Mouse (Mus musculus): ENCODE data around the gene Tmub2. TPM values are rescaled to one million over a fixed set of nuclear protein-coding genes. Genes with fewer than 3 reads are reported as not detected.

The Tmub2 gene
- polyA plus RNA-seq, 1 experiment from 2014 or later: 66.7 TPM

- peak overlapping the region; percentile 81 for H3K4me3 ChIP-seq (ENCODE audit: low read length)
- 23% methylated on average over 27 of the region's 27 CpGs for WGBS
- ATAC-seq (ENCODE audit: low FRiP score, low TSS enrichment): peak; percentile 29
- H3K36me3 ChIP-seq (ENCODE audit: insufficient read depth, low read length): peaks cover 13% of the 10 kb centered on the region
- H3K4me2 ChIP-seq (replicated peaks; ENCODE audit: low read depth, low read length): peak overlapping the region; percentile 70
- H3K9me3 ChIP-seq (ENCODE audit: low read length): no peaks in the 10 kb centered on the region
- H3K4me1 ChIP-seq (ENCODE audit: insufficient read depth, low read length): peaks cover 23% of the 10 kb centered on the region
- peak overlapping the region; percentile 99 for H3K27ac ChIP-seq (ENCODE audit: low read length)
- H3K9ac ChIP-seq (replicated peaks; ENCODE audit: low read length): peak overlapping the region; percentile 80
- H3K27me3 ChIP-seq (ENCODE audit: insufficient read depth, low read length): no peaks in the 10 kb centered on the region
Measured at GRCm38 (mm10) chr11:102297577-102298556, 13.1 kb downstream of the Tmub2 start.

- ATAC-seq (ENCODE audit: low FRiP score, low TSS enrichment): no peak
- no peaks in the 10 kb centered on the region for H3K36me3 ChIP-seq (ENCODE audit: insufficient read depth, low read length)
- H3K4me1 ChIP-seq (ENCODE audit: insufficient read depth, low read length): peaks cover 17% of the 10 kb centered on the region
- no peak overlapping the region for H3K9ac ChIP-seq (replicated peaks; ENCODE audit: low read length)
- WGBS: 11% methylated on average over 1 of the region's 1 CpGs
- no peaks in the 10 kb centered on the region for H3K27me3 ChIP-seq (ENCODE audit: insufficient read depth, low read length)
- H3K4me3 ChIP-seq (ENCODE audit: low read length): no peak overlapping the region
- H3K4me2 ChIP-seq (replicated peaks; ENCODE audit: low read depth, low read length): no peak overlapping the region
- H3K9me3 ChIP-seq (ENCODE audit: low read length): no peaks in the 10 kb centered on the region
- H3K27ac ChIP-seq (ENCODE audit: low read length): no peak overlapping the region
Measured at GRCm38 (mm10) chr11:102299839-102300238, 15.1 kb downstream of the Tmub2 start.

- H3K4me1 ChIP-seq (ENCODE audit: insufficient read depth, low read length): peaks cover 5% of the 10 kb centered on the region
- H3K4me3 ChIP-seq (ENCODE audit: low read length): no peak overlapping the region
- ATAC-seq (ENCODE audit: low FRiP score, low TSS enrichment): no peak
- no peak overlapping the region for H3K27ac ChIP-seq (ENCODE audit: low read length)
- H3K9me3 ChIP-seq (ENCODE audit: low read length): no peaks in the 10 kb centered on the region
- no peaks in the 10 kb centered on the region for H3K27me3 ChIP-seq (ENCODE audit: insufficient read depth, low read length)
- H3K36me3 ChIP-seq (ENCODE audit: insufficient read depth, low read length): peaks cover 27% of the 10 kb centered on the region
- H3K9ac ChIP-seq (replicated peaks; ENCODE audit: low read length): no peak overlapping the region
- no peak overlapping the region for H3K4me2 ChIP-seq (replicated peaks; ENCODE audit: low read depth, low read length)
- WGBS: 65% methylated on average over 2 of the region's 2 CpGs
Measured at GRCm38 (mm10) chr11:102304141-102304540, 19.4 kb downstream of the Tmub2 start.

- no peak for ATAC-seq (ENCODE audit: low FRiP score, low TSS enrichment)
- H3K4me1 ChIP-seq (ENCODE audit: insufficient read depth, low read length): peaks cover 16% of the 10 kb centered on the region
- 48% methylated on average over 3 of the region's 3 CpGs for WGBS
- peaks cover 32% of the 10 kb centered on the region for H3K36me3 ChIP-seq (ENCODE audit: insufficient read depth, low read length)
- no peaks in the 10 kb centered on the region for H3K9me3 ChIP-seq (ENCODE audit: low read length)
- H3K4me3 ChIP-seq (ENCODE audit: low read length): no peak overlapping the region
- H3K9ac ChIP-seq (replicated peaks; ENCODE audit: low read length): no peak overlapping the region
- H3K27me3 ChIP-seq (ENCODE audit: insufficient read depth, low read length): no peaks in the 10 kb centered on the region
- no peak overlapping the region for H3K27ac ChIP-seq (ENCODE audit: low read length)
- H3K4me2 ChIP-seq (replicated peaks; ENCODE audit: low read depth, low read length): no peak overlapping the region
Measured at GRCm38 (mm10) chr11:102305359-102305758, 20.6 kb downstream of the Tmub2 start.

DNA sequence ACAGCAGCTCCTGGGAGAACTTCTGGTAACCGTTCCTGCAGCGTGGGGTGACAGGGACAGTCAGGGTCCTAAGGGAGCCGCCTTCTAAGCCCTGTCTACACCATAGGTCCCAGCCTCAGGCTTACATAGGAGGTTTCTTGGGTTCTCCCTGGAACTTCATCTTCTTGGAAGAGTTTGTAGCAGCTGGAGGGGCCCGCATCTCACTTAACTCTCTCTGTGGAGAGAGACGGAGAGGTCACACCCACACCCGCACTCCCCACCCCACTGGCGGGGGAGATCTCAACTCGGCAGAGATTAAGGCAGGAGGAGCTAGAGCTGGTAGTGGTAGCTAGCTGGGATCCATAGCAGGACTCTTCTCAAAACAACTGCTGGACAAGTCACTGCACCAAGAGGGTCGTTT lies 23.4 kb downstream of the Tmub2 start:
- Histone ChIP-seq H3K4me2 (replicated peaks; ENCODE audit: low read depth, low read length) (no peak overlapping the region), H3K4me3 (ENCODE audit: low read length) (no peak overlapping the region), H3K27me3 (ENCODE audit: insufficient read depth, low read length) (no peaks in the 10 kb centered on the region), H3K9ac (replicated peaks; ENCODE audit: low read length) (no peak overlapping the region), H3K36me3 (ENCODE audit: insufficient read depth, low read length) (peaks cover 42% of the 10 kb centered on the region), H3K9me3 (ENCODE audit: low read length) (no peaks in the 10 kb centered on the region), H3K27ac (ENCODE audit: low read length) (no peak overlapping the region), H3K4me1 (ENCODE audit: insufficient read depth, low read length) (peaks cover 25% of the 10 kb centered on the region)
- no peak for ATAC-seq (ENCODE audit: low FRiP score, low TSS enrichment)
- WGBS: 88% methylated on average over 9 of the region's 9 CpGs

GRCm38 (mm10) chr11:102308979-102309378 lies 24.2 kb downstream of the Tmub2 start:
- peak; percentile 93 for ATAC-seq (ENCODE audit: low FRiP score, low TSS enrichment)
- Histone ChIP-seq H3K27ac (ENCODE audit: low read length) (peak overlapping the region; percentile 67), H3K4me2 (replicated peaks; ENCODE audit: low read depth, low read length) (peak overlapping the region; percentile 68), H3K9ac (replicated peaks; ENCODE audit: low read length) (peak overlapping the region; percentile 55), H3K27me3 (ENCODE audit: insufficient read depth, low read length) (no peaks in the 10 kb centered on the region), H3K36me3 (ENCODE audit: insufficient read depth, low read length) (peaks cover 51% of the 10 kb centered on the region), H3K9me3 (ENCODE audit: low read length) (no peaks in the 10 kb centered on the region), H3K4me3 (ENCODE audit: low read length) (peak overlapping the region; percentile 43), H3K4me1 (ENCODE audit: insufficient read depth, low read length) (peaks cover 25% of the 10 kb centered on the region)
- under 1% methylated on average over 27 of the region's 27 CpGs for WGBS

DNA sequence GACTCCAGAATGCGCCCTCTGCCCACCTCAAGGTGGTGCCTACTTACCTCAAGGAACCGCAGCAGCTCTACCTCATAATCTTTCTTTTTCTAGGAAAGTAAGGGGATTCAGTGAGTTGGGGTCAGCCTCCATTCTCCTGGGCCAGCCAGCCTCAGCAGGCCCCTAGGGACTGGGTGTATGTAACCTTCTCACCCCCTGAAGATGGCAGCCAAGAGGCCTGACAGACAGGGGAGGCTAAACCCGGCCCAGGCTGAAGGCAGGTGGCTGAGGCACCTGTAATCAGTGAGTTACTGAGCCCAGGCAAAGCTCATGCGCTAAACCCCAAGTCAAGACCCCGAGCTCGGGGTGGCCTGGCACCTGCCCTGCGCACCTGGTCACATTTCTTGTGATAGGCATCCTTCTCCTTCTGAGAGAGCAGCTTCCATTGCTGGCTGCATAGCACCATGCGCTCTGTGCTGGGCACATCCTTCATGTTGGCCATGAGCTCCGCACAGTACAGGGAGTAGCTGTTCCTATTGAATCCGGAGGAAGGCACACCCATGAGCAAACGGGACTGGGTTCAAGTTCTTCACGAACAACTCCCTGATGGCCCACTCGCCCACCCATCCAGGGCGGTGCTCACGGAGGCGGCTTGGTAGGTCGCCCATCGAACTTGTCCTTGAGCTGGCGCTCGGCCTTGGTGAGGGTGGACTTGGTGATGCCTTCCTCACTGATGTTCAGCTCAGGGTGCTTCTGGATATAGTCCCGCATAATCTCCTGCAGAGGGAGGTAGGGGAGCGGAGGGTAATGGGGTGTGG lies 25.3 kb downstream of the Tmub2 start:
- Histone ChIP-seq H3K9ac (replicated peaks; ENCODE audit: low read length) (peak overlapping the region; percentile 55; the same call in 1 of the 2 replicates), H3K4me1 (ENCODE audit: insufficient read depth, low read length) (peaks cover 25% of the 10 kb centered on the region), H3K4me2 (replicated peaks; ENCODE audit: low read depth, low read length) (peak overlapping the region; percentile 68), H3K4me3 (ENCODE audit: low read length) (peak overlapping the region; percentile 43), H3K9me3 (ENCODE audit: low read length) (no peaks in the 10 kb centered on the region), H3K27me3 (ENCODE audit: insufficient read depth, low read length) (no peaks in the 10 kb centered on the region), H3K27ac (ENCODE audit: low read length) (peak overlapping the region; percentile 67; the same call in 1 of the 2 replicates), H3K36me3 (ENCODE audit: insufficient read depth, low read length) (peaks cover 60% of the 10 kb centered on the region)
- ATAC-seq (ENCODE audit: low FRiP score, low TSS enrichment): no peak
- 87% methylated on average over 22 of the region's 22 CpGs for WGBS

- 38% methylated on average over 38 of the region's 38 CpGs for WGBS
- H3K4me2 ChIP-seq (replicated peaks; ENCODE audit: low read depth, low read length): 0 out of 2 replicates have a peak overlapping the region, but pooled peaks have one; percentile 6
- ATAC-seq (ENCODE audit: low FRiP score, low TSS enrichment): no peak
Measured at GRCm38 (mm10) chr11:102310768-102311695, 26.3 kb downstream of the Tmub2 start.

DNA sequence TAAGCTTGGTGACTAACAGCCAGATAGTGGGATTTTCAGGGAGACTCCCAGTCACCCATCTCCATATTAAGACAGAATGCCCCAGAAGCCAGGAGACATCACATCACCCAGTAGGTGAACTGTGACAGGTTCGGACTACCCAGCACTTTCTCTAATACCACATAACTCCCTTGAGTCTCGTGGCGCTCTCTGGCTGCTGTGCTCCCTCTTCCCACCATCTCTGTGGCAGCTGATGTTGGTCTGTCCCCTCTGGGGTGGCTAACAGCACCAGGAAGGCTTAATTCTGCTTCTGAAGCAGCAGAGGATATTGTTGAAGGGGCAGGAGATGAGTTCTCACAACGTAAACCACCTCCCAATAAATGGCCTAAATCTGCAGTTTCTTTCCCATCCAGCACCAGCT lies 27.2 kb downstream of the Tmub2 start:
- peaks cover 34% of the 10 kb centered on the region for H3K4me1 ChIP-seq (ENCODE audit: insufficient read depth, low read length)
- no peak overlapping the region for H3K27ac ChIP-seq (ENCODE audit: low read length)
- ATAC-seq (ENCODE audit: low FRiP score, low TSS enrichment): no peak
- H3K4me2 ChIP-seq (replicated peaks; ENCODE audit: low read depth, low read length): no peak overlapping the region
- WGBS: 83% methylated on average over 4 of the region's 4 CpGs
- no peak overlapping the region for H3K9ac ChIP-seq (replicated peaks; ENCODE audit: low read length)
- H3K36me3 ChIP-seq (ENCODE audit: insufficient read depth, low read length): peaks cover 49% of the 10 kb centered on the region
- H3K27me3 ChIP-seq (ENCODE audit: insufficient read depth, low read length): no peaks in the 10 kb centered on the region
- no peak overlapping the region for H3K4me3 ChIP-seq (ENCODE audit: low read length)
- H3K9me3 ChIP-seq (ENCODE audit: low read length): no peaks in the 10 kb centered on the region

More at GRCm38 (mm10) chr11:102310768-102311695, 26.3 kb downstream of the Tmub2 start:
- H3K27me3 ChIP-seq (ENCODE audit: insufficient read depth, low read length): no peaks in the 10 kb centered on the region
- peak overlapping the region; percentile 35; the same call in 1 of the 2 replicates for H3K9ac ChIP-seq (replicated peaks; ENCODE audit: low read length)
- peaks cover 32% of the 10 kb centered on the region for H3K4me1 ChIP-seq (ENCODE audit: insufficient read depth, low read length)
- H3K27ac ChIP-seq (ENCODE audit: low read length): no peak overlapping the region
- H3K9me3 ChIP-seq (ENCODE audit: low read length): no peaks in the 10 kb centered on the region
- peaks cover 58% of the 10 kb centered on the region for H3K36me3 ChIP-seq (ENCODE audit: insufficient read depth, low read length)
- no peak overlapping the region for H3K4me3 ChIP-seq (ENCODE audit: low read length)

Data from kidney, embryonic 16.5 days (tissue).